Mouse (Mus musculus): ENCODE measurements at regions not wholly inside any gene's neighbourhood (a gene's known extent, or its start where the extent isn't known, plus 50 kb on each side); places are given as distances from the start of the nearest gene placed in this dataset.
A peak's percentile ranks its signal among the peaks of the same experiment; 100 is the strongest.

- Histone ChIP-seq H3K4me1 (ENCODE audit: control insufficient read depth, insufficient read depth, low read length) (no peaks in the 10 kb centered on the region), H3K9ac (ENCODE audit: low read length) (no peak overlapping the region), H3K27ac (ENCODE audit: low read depth, low read length) (no peak overlapping the region), H3K4me2 (no peak overlapping the region), H3K27me3 (ENCODE audit: control insufficient read depth, insufficient read depth, low read length) (no peaks in the 10 kb centered on the region), H3K9me3 (ENCODE audit: control insufficient read depth, low read length) (no peaks in the 10 kb centered on the region), H3K4me3 (ENCODE audit: low read depth, low read length) (no peak overlapping the region), H3K36me3 (ENCODE audit: control insufficient read depth, insufficient read depth, low read length) (no peaks in the 10 kb centered on the region)
- ATAC-seq (ENCODE audit: low FRiP score), result no peak
- no peak for DNase-seq (ENCODE audit: low spot score, missing footprints)
- 64% methylated on average over 7 of the region's 7 CpGs for WGBS
These were observed 285.7 kb downstream of the Klf5 start for GRCm38 (mm10) chr14:99584144-99584543.

- Histone ChIP-seq H3K27me3 (ENCODE audit: control insufficient read depth, insufficient read depth, low read length) (no peaks in the 10 kb centered on the region), H3K4me2 (no peak overlapping the region), H3K4me3 (ENCODE audit: low read depth, low read length) (no peak overlapping the region), H3K27ac (ENCODE audit: low read depth, low read length) (no peak overlapping the region), H3K4me1 (ENCODE audit: control insufficient read depth, insufficient read depth, low read length) (no peaks in the 10 kb centered on the region), H3K36me3 (ENCODE audit: control insufficient read depth, insufficient read depth, low read length) (no peaks in the 10 kb centered on the region), H3K9ac (ENCODE audit: low read length) (no peak overlapping the region), H3K9me3 (ENCODE audit: control insufficient read depth, low read length) (no peaks in the 10 kb centered on the region)
- DNase-seq (ENCODE audit: low spot score, missing footprints), result no peak
- WGBS, result 85% methylated on average over 7 of the region's 7 CpGs
- ATAC-seq (ENCODE audit: low FRiP score), result no peak
These were observed 287.5 kb downstream of the Klf5 start for GRCm38 (mm10) chr14:99586029-99586428.

GRCm38 (mm10) chr14:99590854-99591470 lies 292.5 kb downstream of the Klf5 start:
- no peaks in the 10 kb centered on the region for H3K27me3 ChIP-seq (ENCODE audit: control insufficient read depth, insufficient read depth, low read length)
- H3K27ac ChIP-seq (ENCODE audit: low read depth, low read length), result no peak overlapping the region
- H3K36me3 ChIP-seq (ENCODE audit: control insufficient read depth, insufficient read depth, low read length), result no peaks in the 10 kb centered on the region
- H3K9me3 ChIP-seq (ENCODE audit: control insufficient read depth, low read length), result no peaks in the 10 kb centered on the region
- DNase-seq (ENCODE audit: low spot score, missing footprints), result no peak
- no peak overlapping the region for H3K4me3 ChIP-seq (ENCODE audit: low read depth, low read length)
- H3K4me1 ChIP-seq (ENCODE audit: control insufficient read depth, insufficient read depth, low read length), result no peaks in the 10 kb centered on the region
- no peak for ATAC-seq (ENCODE audit: low FRiP score)
- H3K9ac ChIP-seq (ENCODE audit: low read length), result no peak overlapping the region
- no peak overlapping the region for H3K4me2 ChIP-seq
- 64% methylated on average over 13 of the region's 13 CpGs for WGBS

GRCm38 (mm10) chr14:99592922-99593321 lies 294.4 kb downstream of the Klf5 start:
- Histone ChIP-seq H3K4me3 (ENCODE audit: low read depth, low read length) (no peak overlapping the region), H3K4me1 (ENCODE audit: control insufficient read depth, insufficient read depth, low read length) (no peaks in the 10 kb centered on the region), H3K27ac (ENCODE audit: low read depth, low read length) (no peak overlapping the region), H3K36me3 (ENCODE audit: control insufficient read depth, insufficient read depth, low read length) (no peaks in the 10 kb centered on the region), H3K9me3 (ENCODE audit: control insufficient read depth, low read length) (no peaks in the 10 kb centered on the region), H3K4me2 (no peak overlapping the region), H3K27me3 (ENCODE audit: control insufficient read depth, insufficient read depth, low read length) (no peaks in the 10 kb centered on the region), H3K9ac (ENCODE audit: low read length) (no peak overlapping the region)
- no peak for ATAC-seq (ENCODE audit: low FRiP score)
- 87% methylated on average over 9 of the region's 9 CpGs for WGBS
- no peak for DNase-seq (ENCODE audit: low spot score, missing footprints)

GRCm38 (mm10) chr14:99593864-99594263 lies 295.4 kb downstream of the Klf5 start:
- no peak overlapping the region for H3K9ac ChIP-seq (ENCODE audit: low read length)
- ATAC-seq (ENCODE audit: low FRiP score), result no peak
- H3K27ac ChIP-seq (ENCODE audit: low read depth, low read length), result no peak overlapping the region
- H3K4me3 ChIP-seq (ENCODE audit: low read depth, low read length), result no peak overlapping the region
- DNase-seq (ENCODE audit: low spot score, missing footprints), result no peak
- no peaks in the 10 kb centered on the region for H3K27me3 ChIP-seq (ENCODE audit: control insufficient read depth, insufficient read depth, low read length)
- 66% methylated on average over 6 of the region's 6 CpGs for whole genome bisulfite sequencing
- no peaks in the 10 kb centered on the region for H3K36me3 ChIP-seq (ENCODE audit: control insufficient read depth, insufficient read depth, low read length)
- no peaks in the 10 kb centered on the region for H3K4me1 ChIP-seq (ENCODE audit: control insufficient read depth, insufficient read depth, low read length)
- H3K9me3 ChIP-seq (ENCODE audit: control insufficient read depth, low read length), result no peaks in the 10 kb centered on the region
- H3K4me2 ChIP-seq, result no peak overlapping the region

- ATAC-seq (ENCODE audit: low FRiP score), result no peak
- Histone ChIP-seq H3K36me3 (ENCODE audit: control insufficient read depth, insufficient read depth, low read length) (no peaks in the 10 kb centered on the region), H3K27me3 (ENCODE audit: control insufficient read depth, insufficient read depth, low read length) (no peaks in the 10 kb centered on the region), H3K4me1 (ENCODE audit: control insufficient read depth, insufficient read depth, low read length) (peaks cover 2% of the 10 kb centered on the region; the same call in 1 of the 2 replicates), H3K4me3 (ENCODE audit: low read depth, low read length) (no peak overlapping the region), H3K9me3 (ENCODE audit: control insufficient read depth, low read length) (no peaks in the 10 kb centered on the region), H3K27ac (ENCODE audit: low read depth, low read length) (no peak overlapping the region), H3K4me2 (no peak overlapping the region), H3K9ac (ENCODE audit: low read length) (no peak overlapping the region)
- DNase-seq (ENCODE audit: low spot score, missing footprints), result no peak
- WGBS, result 84% methylated on average over 5 of the region's 5 CpGs
These were observed 303.4 kb downstream of the Klf5 start for GRCm38 (mm10) chr14:99601900-99602299.

- H3K9me3 ChIP-seq (ENCODE audit: control insufficient read depth, low read length), result no peaks in the 10 kb centered on the region
- H3K9ac ChIP-seq (ENCODE audit: low read length), result no peak overlapping the region
- H3K27ac ChIP-seq (ENCODE audit: low read depth, low read length), result no peak overlapping the region
- no peak for DNase-seq (ENCODE audit: low spot score, missing footprints)
- no peaks in the 10 kb centered on the region for H3K36me3 ChIP-seq (ENCODE audit: control insufficient read depth, insufficient read depth, low read length)
- WGBS, result 50% methylated on average over 2 of the region's 2 CpGs
- no peak overlapping the region for H3K4me2 ChIP-seq
- peaks cover 2% of the 10 kb centered on the region; the same call in 1 of the 2 replicates for H3K4me1 ChIP-seq (ENCODE audit: control insufficient read depth, insufficient read depth, low read length)
- H3K4me3 ChIP-seq (ENCODE audit: low read depth, low read length), result no peak overlapping the region
- no peaks in the 10 kb centered on the region for H3K27me3 ChIP-seq (ENCODE audit: control insufficient read depth, insufficient read depth, low read length)
- ATAC-seq (ENCODE audit: low FRiP score), result peak; percentile 48; the same call in 1 of the 2 replicates
These were observed 304.8 kb downstream of the Klf5 start for GRCm38 (mm10) chr14:99603257-99603656.

GRCm38 (mm10) chr14:99605351-99606100 lies 307.0 kb downstream of the Klf5 start:
- H3K27ac ChIP-seq (ENCODE audit: low read depth, low read length), result no peak overlapping the region
- no peak overlapping the region for H3K4me3 ChIP-seq (ENCODE audit: low read depth, low read length)
- DNase-seq (ENCODE audit: low spot score, missing footprints) (no peak), ATAC-seq (ENCODE audit: low FRiP score) (no peak)
- no peak overlapping the region for H3K9ac ChIP-seq (ENCODE audit: low read length)
- no peaks in the 10 kb centered on the region for H3K9me3 ChIP-seq (ENCODE audit: control insufficient read depth, low read length)
- no peaks in the 10 kb centered on the region for H3K36me3 ChIP-seq (ENCODE audit: control insufficient read depth, insufficient read depth, low read length)
- H3K4me2 ChIP-seq, result no peak overlapping the region
- WGBS, result 85% methylated on average over 6 of the region's 6 CpGs
- H3K4me1 ChIP-seq (ENCODE audit: control insufficient read depth, insufficient read depth, low read length), result peaks cover 2% of the 10 kb centered on the region; the same call in 1 of the 2 replicates
- H3K27me3 ChIP-seq (ENCODE audit: control insufficient read depth, insufficient read depth, low read length), result no peaks in the 10 kb centered on the region

GRCm38 (mm10) chr14:99609003-99609402 lies 310.5 kb downstream of the Klf5 start:
- Histone ChIP-seq H3K4me2 (no peak overlapping the region), H3K4me3 (ENCODE audit: low read depth, low read length) (no peak overlapping the region), H3K27ac (ENCODE audit: low read depth, low read length) (no peak overlapping the region), H3K36me3 (ENCODE audit: control insufficient read depth, insufficient read depth, low read length) (no peaks in the 10 kb centered on the region), H3K27me3 (ENCODE audit: control insufficient read depth, insufficient read depth, low read length) (no peaks in the 10 kb centered on the region), H3K9me3 (ENCODE audit: control insufficient read depth, low read length) (no peaks in the 10 kb centered on the region), H3K4me1 (ENCODE audit: control insufficient read depth, insufficient read depth, low read length) (no peaks in the 10 kb centered on the region), H3K9ac (ENCODE audit: low read length) (no peak overlapping the region)
- WGBS, result 94% methylated on average over 2 of the region's 2 CpGs
- DNase-seq (ENCODE audit: low spot score, missing footprints) (no peak), ATAC-seq (ENCODE audit: low FRiP score) (no peak)

All from midbrain, embryonic 11.5 days (tissue).